Mouse (Mus musculus): ENCODE data around the gene Ces2a. TPM values are rescaled to one million over a fixed set of nuclear protein-coding genes. Genes with fewer than 3 reads are reported as not detected.

Ces2a gene
- total RNA-seq (2023; ENCODE audit: inconsistent age), result not detected in 4 replicates

GRCm38 (mm10) chr8:104733753-104734152 is at the start of gene Ces2a:
Ces2a (plus strand) TSS chr8:104734003.

Other genes starting within 250 kb of the Ces2a start
- 2.6 to 4.0 TPM (median 3.4 TPM) in 4 replicates for gene Terb1, start 224.1 kb upstream of the Ces2a start, total RNA-seq (2023; ENCODE audit: inconsistent age)
- gene Nae1, start 199.4 kb upstream of the Ces2a start, total RNA-seq (2023; ENCODE audit: inconsistent age), result 35.0 to 43.0 TPM (median 39.4 TPM) in 4 replicates
- gene Car7, start 199.3 kb upstream of the Ces2a start, total RNA-seq (2023; ENCODE audit: inconsistent age), result 1.1 to 1.5 TPM (median 1.3 TPM) in 4 replicates
- 9.1 to 9.9 TPM (median 9.3 TPM) in 4 replicates for gene Pdp2, start 142.6 kb upstream of the Ces2a start, total RNA-seq (2023; ENCODE audit: inconsistent age)
- gene Cdh16, start 109.6 kb upstream of the Ces2a start, total RNA-seq (2023; ENCODE audit: inconsistent age), result not detected in 4 replicates
- 27.1 to 35.5 TPM (median 32.1 TPM) in 4 replicates for gene Rrad, start 102.7 kb upstream of the Ces2a start, total RNA-seq (2023; ENCODE audit: inconsistent age)
- 25.5 to 31.5 TPM (median 28.1 TPM) in 4 replicates for gene Ciao2b, start 92.0 kb upstream of the Ces2a start, total RNA-seq (2023; ENCODE audit: inconsistent age)
- not detected in 4 replicates for gene Ces2b, start 97.6 kb downstream of the Ces2a start, total RNA-seq (2023; ENCODE audit: inconsistent age)
- not detected in 4 replicates for gene Ces2c, start 113.1 kb downstream of the Ces2a start, total RNA-seq (2023; ENCODE audit: inconsistent age)
- not detected in 4 replicates for gene Ces2e, start 192.3 kb downstream of the Ces2a start, total RNA-seq (2023; ENCODE audit: inconsistent age)
- not detected in 4 replicates for gene Ces2f, start 213.4 kb downstream of the Ces2a start, total RNA-seq (2023; ENCODE audit: inconsistent age)
- gene Ces2g, start 227.7 kb downstream of the Ces2a start, total RNA-seq (2023; ENCODE audit: inconsistent age), result 0.18 to 0.26 TPM in 2 of 4 replicates, not detected in the others